Mouse (Mus musculus): ENCODE data around the gene Crisp3. TPM values are rescaled to one million over a fixed set of nuclear protein-coding genes. Genes with fewer than 3 reads are reported as not detected.
"Not testable (repeated sequence)": the region's sequence is repeated elsewhere in the genome, so short reads cannot be mapped to it uniquely, and the experiment has no call there.

Gene Crisp3
- polyA plus RNA-seq (2014; fragmentation: Nextera tagmentation; extraction: Ambion mirVana), result not detected in 2 replicates

- Histone ChIP-seq H3K27me3 (ENCODE audit: control insufficient read depth, insufficient read depth, low read length) (no peaks in the 10 kb centered on the region), H3K4me1 (ENCODE audit: control insufficient read depth in 2 of 2, insufficient read depth in 2 of 2, low read length in 2 of 2) (no peaks in the 10 kb centered on the region), H3K27ac (replicated peaks in 1 of 2; ENCODE audit: control insufficient read depth in 1 of 2, insufficient read depth in 1 of 2, low read depth in 2 of 2, low read length in 2 of 2) (no peak within 1 kb of the TSS), H3K4me3 (ENCODE audit: control insufficient read depth in 1 of 2, insufficient read depth in 1 of 2, low read depth in 1 of 2, low read length in 2 of 2) (no peak within 1 kb of the TSS), H3K9me3 (ENCODE audit: control insufficient read depth, low read length) (no peaks in the 10 kb centered on the region), H3K36me3 (ENCODE audit: control insufficient read depth, insufficient read depth, low read length) (no peaks in the 10 kb centered on the region), H3K9ac (ENCODE audit: low read length) (no peak within 1 kb of the TSS), H3K4me2 (ENCODE audit: low read length) (no peak within 1 kb of the TSS)
- ATAC-seq (ENCODE audit: insufficient number of reproducible peaks, insufficient read depth, low FRiP score, low read depth), result no peak
Measured at GRCm38 (mm10) chr17:40242135-40242534, at the start of gene Crisp3. Gene Crisp3 (minus strand): TSS chr17:40242288.

GRCm38 (mm10) chr17:40285435-40285834 lies 43.3 kb upstream of the Crisp3 start:
- no peak overlapping the region for H3K4me3 ChIP-seq (ENCODE audit: control insufficient read depth in 1 of 2, insufficient read depth in 1 of 2, low read depth in 1 of 2, low read length in 2 of 2)
- ATAC-seq (ENCODE audit: insufficient number of reproducible peaks, insufficient read depth, low FRiP score, low read depth), result no peak
- H3K27me3 ChIP-seq (ENCODE audit: control insufficient read depth, insufficient read depth, low read length), result no peaks in the 10 kb centered on the region
- H3K27ac ChIP-seq (replicated peaks in 1 of 2; ENCODE audit: control insufficient read depth in 1 of 2, insufficient read depth in 1 of 2, low read depth in 2 of 2, low read length in 2 of 2), result no peak overlapping the region
- H3K4me1 ChIP-seq (ENCODE audit: control insufficient read depth in 2 of 2, insufficient read depth in 2 of 2, low read length in 2 of 2), result no peaks in the 10 kb centered on the region
- no peak overlapping the region for H3K9ac ChIP-seq (ENCODE audit: low read length)
- H3K36me3 ChIP-seq (ENCODE audit: control insufficient read depth, insufficient read depth, low read length), result no peaks in the 10 kb centered on the region
- H3K9me3 ChIP-seq (ENCODE audit: control insufficient read depth, low read length), result no peaks in the 10 kb centered on the region
- WGBS, result 60% methylated on average over 2 of the region's 2 CpGs
- no peak overlapping the region for H3K4me2 ChIP-seq (ENCODE audit: low read length)

- WGBS, result 55% methylated on average over 1 of the region's 1 CpGs
Measured at GRCm38 (mm10) chr17:40275519-40275918, 33.4 kb upstream of the Crisp3 start.

DNA sequence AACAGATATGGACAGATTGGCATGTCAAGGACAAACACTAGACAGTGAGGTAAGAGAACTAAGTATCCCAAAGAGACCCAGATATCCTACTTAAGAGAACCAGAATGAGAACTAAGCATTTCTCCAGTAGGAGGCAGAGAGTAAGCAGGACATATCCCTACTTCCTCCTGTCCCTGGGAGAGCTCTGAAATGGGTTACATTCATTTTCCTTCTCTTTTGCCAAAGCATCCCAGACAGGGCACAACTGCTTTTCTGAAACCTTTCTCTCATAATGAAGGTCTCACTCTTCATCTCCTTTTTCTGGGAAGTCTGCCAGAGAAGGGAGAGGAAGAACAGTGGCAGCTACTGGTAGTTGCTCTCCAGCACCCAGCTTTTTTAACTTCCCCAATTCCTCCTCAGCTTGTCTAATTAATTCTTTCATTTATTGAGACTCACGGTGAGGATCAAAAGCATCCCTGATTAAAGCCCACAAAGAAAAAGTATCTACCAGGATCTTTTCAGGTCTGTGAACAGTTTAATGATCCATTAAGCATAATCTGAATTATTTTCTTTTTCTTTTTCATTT lies 32.9 kb upstream of the Crisp3 start:
- WGBS, result 73% methylated on average over 1 of the region's 1 CpGs
- Histone ChIP-seq H3K4me2 (ENCODE audit: low read length) (no peak overlapping the region), H3K9ac (ENCODE audit: low read length) (no peak overlapping the region), H3K27ac (replicated peaks in 1 of 2; ENCODE audit: control insufficient read depth in 1 of 2, insufficient read depth in 1 of 2, low read depth in 2 of 2, low read length in 2 of 2) (no peak overlapping the region), H3K9me3 (ENCODE audit: control insufficient read depth, low read length) (no peaks in the 10 kb centered on the region), H3K4me1 (ENCODE audit: control insufficient read depth in 2 of 2, insufficient read depth in 2 of 2, low read length in 2 of 2) (no peaks in the 10 kb centered on the region), H3K4me3 (ENCODE audit: control insufficient read depth in 1 of 2, insufficient read depth in 1 of 2, low read depth in 1 of 2, low read length in 2 of 2) (no peak overlapping the region), H3K27me3 (ENCODE audit: control insufficient read depth, insufficient read depth, low read length) (no peaks in the 10 kb centered on the region), H3K36me3 (ENCODE audit: control insufficient read depth, insufficient read depth, low read length) (no peaks in the 10 kb centered on the region)
- ATAC-seq (ENCODE audit: insufficient number of reproducible peaks, insufficient read depth, low FRiP score, low read depth), result no peak

More at GRCm38 (mm10) chr17:40275519-40275918, 33.4 kb upstream of the Crisp3 start:
- no peak for ATAC-seq (ENCODE audit: insufficient number of reproducible peaks, insufficient read depth, low FRiP score, low read depth)
- H3K4me2 ChIP-seq (ENCODE audit: low read length), result no peak overlapping the region
- no peaks in the 10 kb centered on the region for H3K4me1 ChIP-seq (ENCODE audit: control insufficient read depth in 2 of 2, insufficient read depth in 2 of 2, low read length in 2 of 2)
- no peaks in the 10 kb centered on the region for H3K27me3 ChIP-seq (ENCODE audit: control insufficient read depth, insufficient read depth, low read length)
- H3K36me3 ChIP-seq (ENCODE audit: control insufficient read depth, insufficient read depth, low read length), result no peaks in the 10 kb centered on the region
- no peak overlapping the region for H3K9ac ChIP-seq (ENCODE audit: low read length)
- no peak overlapping the region for H3K27ac ChIP-seq (replicated peaks in 1 of 2; ENCODE audit: control insufficient read depth in 1 of 2, insufficient read depth in 1 of 2, low read depth in 2 of 2, low read length in 2 of 2)
- H3K9me3 ChIP-seq (ENCODE audit: control insufficient read depth, low read length), result no peaks in the 10 kb centered on the region
- no peak overlapping the region for H3K4me3 ChIP-seq (ENCODE audit: control insufficient read depth in 1 of 2, insufficient read depth in 1 of 2, low read depth in 1 of 2, low read length in 2 of 2)

GRCm38 (mm10) chr17:40252487-40252886 lies 10.4 kb upstream of the Crisp3 start:
- WGBS, result 49% methylated on average over 1 of the region's 1 CpGs
- ATAC-seq (ENCODE audit: insufficient number of reproducible peaks, insufficient read depth, low FRiP score, low read depth), result no peak
- H3K4me2 ChIP-seq (ENCODE audit: low read length), result no peak overlapping the region
- no peaks in the 10 kb centered on the region for H3K9me3 ChIP-seq (ENCODE audit: control insufficient read depth, low read length)
- H3K4me3 ChIP-seq (ENCODE audit: control insufficient read depth in 1 of 2, insufficient read depth in 1 of 2, low read depth in 1 of 2, low read length in 2 of 2), result no peak overlapping the region
- no peaks in the 10 kb centered on the region for H3K4me1 ChIP-seq (ENCODE audit: control insufficient read depth in 2 of 2, insufficient read depth in 2 of 2, low read length in 2 of 2)
- no peak overlapping the region for H3K9ac ChIP-seq (ENCODE audit: low read length)
- no peaks in the 10 kb centered on the region for H3K27me3 ChIP-seq (ENCODE audit: control insufficient read depth, insufficient read depth, low read length)
- no peaks in the 10 kb centered on the region for H3K36me3 ChIP-seq (ENCODE audit: control insufficient read depth, insufficient read depth, low read length)
- no peak overlapping the region for H3K27ac ChIP-seq (replicated peaks in 1 of 2; ENCODE audit: control insufficient read depth in 1 of 2, insufficient read depth in 1 of 2, low read depth in 2 of 2, low read length in 2 of 2)

DNA sequence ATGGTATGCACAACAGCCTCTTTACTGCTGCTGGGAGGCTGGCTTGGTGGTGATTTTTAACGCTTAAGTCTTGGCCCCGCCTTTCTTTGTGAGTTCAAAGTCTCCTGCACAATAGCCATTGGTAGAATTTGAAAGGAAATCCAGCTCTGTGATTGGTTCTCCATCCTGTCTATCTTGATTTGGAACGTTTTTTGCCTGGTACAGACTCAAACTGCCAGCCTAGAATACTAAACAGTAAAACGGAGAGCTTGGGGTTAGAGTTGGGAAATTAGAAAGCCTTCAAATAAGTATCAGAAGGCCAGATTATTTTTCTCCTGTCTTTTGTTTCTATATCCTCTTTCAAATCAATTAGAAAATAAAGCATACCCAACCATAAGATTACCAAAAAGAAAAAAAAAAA lies 33.5 kb downstream of the Crisp3 start, which contains the start of gene Pgk2:
Pgk2 (minus strand) TSS at position 101 of the 400 bp plus-strand sequence.
- Histone ChIP-seq H3K9me3 (ENCODE audit: control insufficient read depth, low read length) (no peaks in the 10 kb centered on the region), H3K27me3 (ENCODE audit: control insufficient read depth, insufficient read depth, low read length) (no peaks in the 10 kb centered on the region), H3K4me2 (ENCODE audit: low read length) (no peak within 1 kb of the TSS), H3K4me1 (ENCODE audit: control insufficient read depth in 2 of 2, insufficient read depth in 2 of 2, low read length in 2 of 2) (no peaks in the 10 kb centered on the region), H3K4me3 (ENCODE audit: control insufficient read depth in 1 of 2, insufficient read depth in 1 of 2, low read depth in 1 of 2, low read length in 2 of 2) (no peak within 1 kb of the TSS), H3K27ac (replicated peaks in 1 of 2; ENCODE audit: control insufficient read depth in 1 of 2, insufficient read depth in 1 of 2, low read depth in 2 of 2, low read length in 2 of 2) (no peak within 1 kb of the TSS), H3K9ac (ENCODE audit: low read length) (no peak within 1 kb of the TSS), H3K36me3 (ENCODE audit: control insufficient read depth, insufficient read depth, low read length) (no peaks in the 10 kb centered on the region)
- 62% methylated on average over 4 of the region's 4 CpGs for WGBS
- no peak for ATAC-seq (ENCODE audit: insufficient number of reproducible peaks, insufficient read depth, low FRiP score, low read depth)

DNA sequence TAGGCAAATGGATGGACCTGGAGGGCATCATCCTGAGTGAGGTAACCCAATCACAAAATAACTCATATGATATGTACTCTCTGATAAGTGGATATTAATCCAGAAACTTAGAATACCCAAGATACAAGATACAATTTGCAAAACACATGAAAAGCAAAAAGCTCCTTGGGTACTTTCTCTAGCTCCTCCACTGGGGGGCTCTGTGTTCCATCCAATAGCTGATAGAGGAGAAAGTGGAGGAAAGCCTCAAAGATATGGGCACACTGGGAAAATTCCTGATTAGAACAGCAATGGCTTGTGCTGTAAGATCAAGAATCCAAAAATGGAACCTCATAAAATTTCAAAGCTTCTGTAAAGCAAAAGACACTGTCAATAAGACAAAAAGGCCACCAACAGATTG lies 40.3 kb downstream of the Crisp3 start:
- not testable (repeated sequence) for H3K4me2 ChIP-seq (ENCODE audit: low read length); ATAC-seq (ENCODE audit: insufficient number of reproducible peaks, insufficient read depth, low FRiP score, low read depth); H3K27me3 ChIP-seq (ENCODE audit: control insufficient read depth, insufficient read depth, low read length); H3K9ac ChIP-seq (ENCODE audit: low read length); H3K4me1 ChIP-seq (ENCODE audit: control insufficient read depth in 2 of 2, insufficient read depth in 2 of 2, low read length in 2 of 2); H3K9me3 ChIP-seq (ENCODE audit: control insufficient read depth, low read length); H3K4me3 ChIP-seq (ENCODE audit: control insufficient read depth in 1 of 2, insufficient read depth in 1 of 2, low read depth in 1 of 2, low read length in 2 of 2); H3K27ac ChIP-seq (replicated peaks in 1 of 2; ENCODE audit: control insufficient read depth in 1 of 2, insufficient read depth in 1 of 2, low read depth in 2 of 2, low read length in 2 of 2); H3K36me3 ChIP-seq (ENCODE audit: control insufficient read depth, insufficient read depth, low read length)

- not testable (repeated sequence) for H3K9ac ChIP-seq (ENCODE audit: low read length); H3K4me2 ChIP-seq (ENCODE audit: low read length); H3K4me3 ChIP-seq (ENCODE audit: control insufficient read depth in 1 of 2, insufficient read depth in 1 of 2, low read depth in 1 of 2, low read length in 2 of 2); ATAC-seq (ENCODE audit: insufficient number of reproducible peaks, insufficient read depth, low FRiP score, low read depth); H3K4me1 ChIP-seq (ENCODE audit: control insufficient read depth in 2 of 2, insufficient read depth in 2 of 2, low read length in 2 of 2); H3K36me3 ChIP-seq (ENCODE audit: control insufficient read depth, insufficient read depth, low read length); H3K27me3 ChIP-seq (ENCODE audit: control insufficient read depth, insufficient read depth, low read length); H3K27ac ChIP-seq (replicated peaks in 1 of 2; ENCODE audit: control insufficient read depth in 1 of 2, insufficient read depth in 1 of 2, low read depth in 2 of 2, low read length in 2 of 2); H3K9me3 ChIP-seq (ENCODE audit: control insufficient read depth, low read length)
- 75% methylated on average over 4 of the region's 4 CpGs for WGBS
Measured at GRCm38 (mm10) chr17:40190192-40190591, 51.9 kb downstream of the Crisp3 start.
